Mouse (Mus musculus) left cerebral cortex, adult 2 months (tissue): Measurements from ENCODE around the gene Rab11fip5. TPM values are rescaled to one million over a fixed set of nuclear protein-coding genes. Genes with fewer than 3 reads are reported as not detected.

Experiments
- DNase-seq, 2 experiments: peaks; one replicate each; pipeline ENCODE4 v3.0.0; 2021 to 2022; ENCODE audit warnings: low spot score in 2 of 2, mixed read lengths in 1 of 2; ENCODE audit errors: extremely low spot score in 1 of 2
- H3K27ac ChIP-seq: fragments of 200-600 bp; 2 replicates; pipeline ENCODE4 v1.8.1; 2022
- H3K4me3 ChIP-seq: fragments of 200-600 bp; 2 replicates; pipeline ENCODE4 v1.8.1; 2022
- CTCF ChIP-seq: fragments of 200-600 bp; IDR thresholded peaks from 2 replicates; pipeline ENCODE4 v1.8.1; 2022; ENCODE audit warnings: antibody characterized with exemption, mild to moderate bottlenecking, moderate library complexity
- intact Hi-C: fragments of 180-260 bp; cut with DNase I; formaldehyde crosslinking; loops from one replicate; pipeline ENCODE4 v1.15.1; 2025
- total RNA-seq, 2 experiments: library from RNA; stranded (reverse); gene quantifications; 2 replicates each; pipeline ENCODE4 v1.2.3; 2021

The Rab11fip5 gene
- total RNA-seq, 2 experiments from 2014 or later: 74.5 to 78.6 TPM

DNA sequence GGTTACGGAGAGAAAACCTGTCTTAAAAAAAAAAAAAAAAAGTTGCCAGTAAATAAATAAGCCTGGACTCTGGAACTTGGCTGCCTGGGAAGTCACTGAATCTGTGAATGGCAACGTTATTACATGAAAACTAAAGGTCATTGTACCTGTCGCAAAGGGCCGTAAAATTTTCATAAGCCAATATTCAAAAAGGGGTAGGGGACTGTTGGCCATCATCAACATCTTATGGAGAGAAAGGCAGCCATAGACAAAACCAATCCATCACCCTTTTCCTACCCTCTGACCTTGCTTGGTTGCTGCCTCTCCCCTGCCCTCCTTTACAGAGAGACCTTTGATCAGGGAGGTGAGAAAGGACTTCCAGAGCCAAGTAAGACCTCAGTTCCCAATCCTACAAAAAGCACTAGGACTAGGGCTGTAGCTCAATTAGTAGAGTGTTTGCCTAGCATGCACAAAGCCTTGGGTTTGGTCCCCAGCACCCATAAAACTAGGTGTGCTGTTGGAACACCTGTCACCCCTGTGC is 44.7 kb downstream of the Rab11fip5 start:
- intact Hi-C loops: loop anchor here (2.0 to 5.0 kb wide), 2 partner anchors 33 to 67 kb away; no protein-coding TSS in a partner anchor
- no peak for TF ChIP-seq CTCF
- H3K4me3 ChIP-seq: no peak overlapping the region
- no peak overlapping the region for H3K27ac ChIP-seq
- DNase-seq: no peak

DNA sequence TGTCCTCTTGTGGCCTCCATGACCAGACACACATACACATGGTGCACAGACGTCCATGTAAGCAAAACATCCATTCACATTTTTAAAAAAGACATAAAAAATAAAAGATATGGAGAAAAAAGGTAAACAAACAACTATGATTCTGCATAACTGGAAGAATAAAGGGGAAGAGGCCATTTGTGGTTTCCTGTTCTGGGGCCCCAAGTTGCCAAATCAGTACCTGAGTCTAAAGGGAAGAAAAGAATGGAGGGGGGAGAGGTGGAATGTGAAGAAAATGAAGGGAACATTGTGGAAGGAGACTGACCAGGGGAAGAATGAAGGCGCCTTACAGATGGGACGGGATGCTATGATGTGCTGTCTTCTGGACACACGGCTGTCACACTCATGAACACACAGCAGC is 47.9 kb downstream of the Rab11fip5 start:
- Histone ChIP-seq H3K4me3 (no peak overlapping the region), H3K27ac (no peak overlapping the region)
- no peak for TF ChIP-seq CTCF
- DNase-seq: no peak
- intact Hi-C loops: no loop called here

DNA sequence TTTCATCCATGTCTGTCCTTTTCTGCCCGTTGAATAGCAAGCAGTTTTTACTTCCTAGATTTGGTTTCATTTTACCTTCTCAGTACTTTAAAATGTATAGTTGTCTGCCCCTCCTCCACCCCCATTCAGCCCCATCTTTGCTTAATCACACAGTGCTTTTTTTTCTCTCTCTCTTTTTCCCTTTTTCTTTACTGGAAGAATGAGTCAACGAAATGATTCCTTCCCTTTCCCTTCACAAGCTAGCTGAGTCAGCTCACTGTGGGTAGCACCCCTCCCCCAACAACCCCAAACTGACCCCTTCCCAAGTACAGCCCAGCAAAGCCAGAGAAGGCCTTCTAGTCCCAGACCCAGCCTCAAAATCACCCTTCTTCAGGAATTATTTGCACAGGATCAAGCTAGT is 49.3 kb downstream of the Rab11fip5 start:
- intact Hi-C loops: no loop called here
- no peak for TF ChIP-seq CTCF
- H3K4me3 ChIP-seq: no peak overlapping the region
- peak in 1 of 2 experiments; percentile 36 for DNase-seq
- 0 out of 2 replicates have a peak overlapping the region, but pooled peaks have one; percentile 17 for H3K27ac ChIP-seq

DNA sequence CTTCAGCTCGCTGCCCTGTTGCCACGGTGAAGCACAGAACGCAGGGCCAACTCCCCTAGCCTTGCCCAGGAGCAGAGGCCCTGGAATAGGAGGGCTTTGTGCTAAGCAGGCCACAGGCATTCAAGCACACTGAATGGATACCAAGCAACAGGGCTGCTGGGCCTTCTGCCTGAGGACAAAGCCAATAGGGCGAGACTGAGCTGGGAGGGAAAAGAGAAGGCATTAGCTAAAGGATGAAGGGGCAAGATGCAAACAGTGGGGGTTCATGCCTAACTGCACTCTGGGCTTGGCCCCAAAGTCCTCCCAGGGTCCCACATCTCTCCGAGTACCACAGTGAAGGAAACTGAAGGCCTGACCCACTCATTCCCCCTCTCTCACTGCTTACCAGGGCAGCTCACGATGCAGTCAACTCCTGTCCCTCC is 54.0 kb downstream of the Rab11fip5 start:
- H3K27ac ChIP-seq: peak overlapping the region; percentile 67; the same call in 1 of the 2 replicates
- DNase-seq: peak in 1 of 2 experiments; percentile 66
- no peak overlapping the region for H3K4me3 ChIP-seq
- no peak for TF ChIP-seq CTCF
- intact Hi-C loops: loop anchor here (1.0 kb wide), 1 partner anchor 17 kb away; no protein-coding TSS in a partner anchor

DNA sequence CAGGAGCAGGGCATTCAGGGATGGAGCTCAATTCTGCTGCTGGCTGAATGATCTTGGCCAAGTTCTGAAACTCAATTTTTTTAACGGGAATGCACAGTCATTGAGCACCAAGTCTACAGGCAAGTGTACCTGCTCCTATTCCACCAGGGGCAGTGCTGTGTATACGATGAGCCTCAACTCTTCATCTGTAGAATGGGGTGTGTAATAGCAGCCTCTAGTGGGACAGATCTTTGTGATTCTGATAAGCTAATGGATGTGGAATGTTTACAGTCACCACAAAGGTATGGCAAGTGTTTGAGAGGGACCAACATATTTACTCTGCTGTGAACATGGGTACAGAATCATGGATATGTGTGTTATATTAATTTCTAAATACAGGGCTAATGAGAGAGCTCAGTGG is 58.2 kb downstream of the Rab11fip5 start:
- H3K27ac ChIP-seq: no peak overlapping the region
- no peak for DNase-seq
- intact Hi-C loops: no loop called here
- H3K4me3 ChIP-seq: no peak overlapping the region
- TF ChIP-seq CTCF: no peak; the same call in 1 of the 2 replicates

DNA sequence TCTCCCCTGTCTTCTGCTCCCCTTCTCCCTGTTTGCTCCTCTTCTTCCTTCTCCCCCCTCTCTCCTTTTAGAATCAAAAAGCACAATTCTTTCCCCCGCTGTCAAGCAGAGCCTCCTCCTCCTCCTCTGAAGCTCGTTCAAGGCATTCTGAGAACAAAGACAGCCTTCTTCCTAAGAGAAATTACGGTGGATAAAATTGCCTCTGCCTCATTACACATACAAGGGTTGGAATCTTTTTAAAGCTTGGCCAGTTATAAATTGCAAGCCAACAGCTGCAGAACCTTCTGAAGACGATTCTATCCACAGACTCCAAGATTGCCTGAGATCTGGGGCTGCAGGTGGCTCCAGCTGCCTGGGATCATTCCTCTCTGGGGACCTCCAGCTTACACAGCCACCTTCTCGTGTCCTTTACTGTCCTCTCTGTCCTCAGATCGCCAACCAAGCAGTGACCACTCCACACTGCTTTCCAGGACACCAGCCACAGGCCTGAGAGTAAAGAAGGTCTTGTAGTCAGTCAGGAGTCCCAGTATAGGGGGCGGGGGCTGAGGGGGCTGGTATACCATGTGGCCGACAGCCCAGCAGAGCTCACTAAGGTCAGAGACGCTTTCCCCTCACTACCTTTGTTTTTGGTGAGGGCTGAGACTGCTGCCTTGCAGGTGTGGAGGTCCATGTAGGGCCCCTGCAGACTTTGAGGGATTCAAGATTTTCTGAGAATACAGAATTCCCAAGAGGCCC is 60.2 kb downstream of the Rab11fip5 start:
- intact Hi-C loops: no loop called here
- DNase-seq: no peak
- H3K27ac ChIP-seq: peak overlapping the region; percentile 83

DNA sequence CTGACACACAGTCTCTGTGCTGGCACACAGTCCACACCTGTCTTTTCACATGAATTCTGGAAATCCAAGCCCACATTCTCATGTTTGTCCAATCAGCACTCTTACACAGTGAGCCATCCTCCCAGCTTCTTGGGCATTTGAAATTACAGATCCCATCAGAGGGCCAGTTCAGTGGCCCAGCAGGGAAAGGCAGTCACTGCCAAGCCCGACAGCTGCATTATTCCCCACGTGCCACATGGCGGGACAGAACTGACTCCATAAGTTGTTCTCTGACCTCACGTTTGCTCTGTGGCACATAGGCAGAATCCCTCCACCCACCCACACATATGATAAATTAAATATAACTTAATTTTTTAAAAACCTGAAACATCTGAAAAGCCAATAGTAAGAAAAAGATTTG is 66.5 kb downstream of the Rab11fip5 start:
- TF ChIP-seq CTCF: no peak
- Histone ChIP-seq H3K27ac (no peak overlapping the region), H3K4me3 (no peak overlapping the region)
- no peak for DNase-seq
- intact Hi-C loops: no loop called here

More for the DNA sequence above, 60.2 kb downstream of the Rab11fip5 start:
- no peak for TF ChIP-seq CTCF
- no peak overlapping the region for H3K4me3 ChIP-seq

DNA sequence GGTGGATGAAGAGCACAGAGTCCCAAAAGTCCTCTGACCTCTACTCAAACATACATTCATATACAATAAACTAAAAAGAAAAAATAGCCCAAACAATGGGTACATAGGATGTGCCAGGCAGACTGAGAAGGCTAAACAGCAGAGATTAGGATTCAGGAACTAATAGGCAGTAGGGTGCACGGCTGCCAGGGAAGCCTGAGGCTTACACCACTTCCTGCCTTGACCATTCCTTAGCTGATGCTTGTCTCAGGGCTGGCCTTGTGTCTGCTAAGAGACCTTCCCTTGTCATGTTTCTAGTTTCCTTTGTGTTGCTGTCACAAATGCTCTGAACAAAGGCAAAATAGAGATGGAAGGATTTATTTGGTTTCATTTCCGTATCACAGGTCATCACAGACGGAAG is 68.1 kb downstream of the Rab11fip5 start:
- intact Hi-C loops: no loop called here
- Histone ChIP-seq H3K4me3 (no peak overlapping the region), H3K27ac (no peak overlapping the region)
- no peak for TF ChIP-seq CTCF
- no peak for DNase-seq

DNA sequence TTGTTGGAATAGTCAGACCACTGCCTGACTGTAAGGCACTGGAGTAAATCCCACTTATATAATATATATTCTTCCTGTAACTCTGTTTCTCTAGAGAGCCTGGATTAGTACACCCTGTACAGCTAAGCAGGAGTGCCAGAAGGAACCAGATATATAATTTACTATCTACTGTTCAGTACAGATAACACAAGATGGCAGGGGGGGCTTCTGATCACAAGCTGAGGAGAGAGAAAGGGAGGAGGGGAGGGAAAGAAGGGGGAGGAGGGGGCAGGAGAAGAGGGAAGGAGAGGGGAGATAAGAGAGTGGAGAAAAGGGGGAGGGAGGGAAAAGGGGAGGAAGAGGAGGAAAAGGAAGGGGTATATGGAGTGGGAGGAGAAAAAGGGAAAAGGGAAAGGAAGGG is 68.6 kb downstream of the Rab11fip5 start:
- Histone ChIP-seq H3K27ac (no peak overlapping the region), H3K4me3 (no peak overlapping the region)
- intact Hi-C loops: no loop called here
- TF ChIP-seq CTCF: no peak
- DNase-seq: no peak

DNA sequence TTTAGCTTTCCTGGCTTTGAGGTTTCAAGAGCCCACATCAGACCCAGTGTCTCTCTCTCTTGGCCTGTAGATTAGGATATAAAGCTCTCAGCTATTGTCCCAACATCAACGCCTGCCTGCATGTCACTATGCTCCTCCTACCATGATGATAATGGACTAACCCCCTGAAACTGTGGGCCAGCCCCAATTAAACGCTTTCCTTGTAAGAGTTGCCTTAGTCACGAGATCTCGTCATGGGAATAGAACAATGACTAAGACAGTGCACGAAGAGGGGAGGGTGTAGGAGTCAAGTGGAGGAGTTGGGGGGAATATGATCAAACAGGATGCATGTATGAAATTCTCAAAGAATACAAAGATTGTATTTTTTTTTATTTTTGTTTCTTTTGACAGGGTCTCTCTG is 69.5 kb downstream of the Rab11fip5 start:
- no peak overlapping the region for H3K27ac ChIP-seq
- DNase-seq: no peak
- H3K4me3 ChIP-seq: no peak overlapping the region
- no peak for TF ChIP-seq CTCF
- intact Hi-C loops: no loop called here

DNA sequence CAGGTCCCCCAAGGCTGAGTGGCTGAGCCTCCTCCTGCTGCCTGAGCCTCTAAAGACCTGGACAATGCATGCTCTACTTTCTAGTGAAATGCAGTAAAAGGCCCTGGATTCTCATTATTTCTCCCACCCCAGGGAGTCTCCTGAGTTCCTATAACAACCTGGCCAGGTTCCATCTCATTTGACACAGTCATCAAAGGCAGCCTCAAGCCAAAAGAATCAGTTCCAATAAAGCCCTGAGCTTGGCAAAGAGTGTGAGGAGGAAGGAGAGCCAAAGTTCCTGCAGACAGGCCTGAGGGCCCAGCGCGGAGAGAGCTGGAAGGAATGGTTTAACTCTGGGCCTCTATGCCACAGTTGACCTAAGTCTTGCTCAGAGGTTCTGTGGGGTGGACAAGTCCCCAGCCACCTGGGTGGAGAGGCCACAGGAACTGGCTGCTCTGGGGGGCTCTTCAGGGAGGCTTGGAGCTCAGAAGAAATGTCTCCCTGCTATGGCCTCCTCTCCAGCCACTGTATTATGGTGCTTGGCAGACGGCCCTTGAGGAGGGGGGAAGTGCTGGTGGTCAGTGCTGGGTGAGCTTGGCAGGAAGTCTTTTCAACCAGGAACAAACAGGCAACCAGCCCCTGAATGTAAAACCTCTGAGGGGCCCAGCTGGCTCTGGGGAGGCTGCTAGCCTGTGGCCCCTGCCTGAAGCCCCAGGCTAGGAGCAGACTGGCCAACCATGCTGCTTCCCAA is 71.9 kb downstream of the Rab11fip5 start:
- no peak for TF ChIP-seq CTCF
- intact Hi-C loops: loop anchor here (1.0 kb wide), 1 partner anchor 18 kb away; no protein-coding TSS in a partner anchor
- Histone ChIP-seq H3K27ac (peak overlapping the region; percentile 52), H3K4me3 (no peak overlapping the region)
- peak in 1 of 2 experiments; percentile 51 for DNase-seq
